Mouse (Mus musculus) CH12.LX (cell line): ENCODE measurements around the gene Tssk4.

Experiments
- EP300 ChIP-seq: IDR thresholded peaks from 2 replicates; pipeline ENCODE4 v1.6.1; 2011; ENCODE audit warnings: low read length, improper control_type of control experiment
- IRF4 ChIP-seq: IDR thresholded peaks from 2 replicates; pipeline ENCODE4 v1.6.1; 2014; ENCODE audit warnings: low read depth, mild to moderate bottlenecking, inconsistent platforms, low read length, improper control_type of control experiment
- MXI1 ChIP-seq: IDR thresholded peaks from 2 replicates; pipeline ENCODE4 v1.6.1; 2011; ENCODE audit warnings: mild to moderate bottlenecking, low read depth, low read length, improper control_type of control experiment
- POLR2A ChIP-seq: IDR thresholded peaks from 2 replicates; pipeline ENCODE4 v1.6.1; 2011; ENCODE audit warnings: low read depth, mild to moderate bottlenecking, improper control_type of control experiment, low read length
- SMC3 ChIP-seq: IDR thresholded peaks from 2 replicates; pipeline ENCODE4 v1.6.1; 2011; ENCODE audit warnings: low read depth, low read length, improper control_type of control experiment

DNA sequence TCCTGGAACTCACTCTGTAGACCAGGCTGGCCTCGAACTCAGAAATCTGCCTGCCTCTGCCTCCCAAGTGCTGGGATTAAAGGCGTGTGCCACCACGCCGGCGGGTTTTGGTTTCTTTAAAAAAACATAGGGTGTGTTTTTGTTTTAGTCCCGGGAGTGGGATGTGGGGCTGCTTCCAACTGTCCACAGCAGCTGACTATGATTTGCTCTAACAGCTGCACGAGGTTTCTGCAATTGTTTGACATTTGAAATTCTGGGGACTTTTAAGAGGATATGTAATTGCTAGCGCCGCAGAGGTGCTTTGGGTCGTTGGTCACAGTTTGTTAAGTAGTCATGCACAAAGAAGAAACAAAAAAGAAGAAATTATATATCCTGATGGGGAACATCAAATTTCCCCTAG lies 39.4 kb downstream of the Tssk4 start:
- TF ChIP-seq EP300 (no peak), IRF4 (no peak), MXI1 (no peak), POLR2A (no peak), SMC3 (no peak)
